Mouse (Mus musculus): Measurements from ENCODE around the gene Zfp385b.

DNA sequence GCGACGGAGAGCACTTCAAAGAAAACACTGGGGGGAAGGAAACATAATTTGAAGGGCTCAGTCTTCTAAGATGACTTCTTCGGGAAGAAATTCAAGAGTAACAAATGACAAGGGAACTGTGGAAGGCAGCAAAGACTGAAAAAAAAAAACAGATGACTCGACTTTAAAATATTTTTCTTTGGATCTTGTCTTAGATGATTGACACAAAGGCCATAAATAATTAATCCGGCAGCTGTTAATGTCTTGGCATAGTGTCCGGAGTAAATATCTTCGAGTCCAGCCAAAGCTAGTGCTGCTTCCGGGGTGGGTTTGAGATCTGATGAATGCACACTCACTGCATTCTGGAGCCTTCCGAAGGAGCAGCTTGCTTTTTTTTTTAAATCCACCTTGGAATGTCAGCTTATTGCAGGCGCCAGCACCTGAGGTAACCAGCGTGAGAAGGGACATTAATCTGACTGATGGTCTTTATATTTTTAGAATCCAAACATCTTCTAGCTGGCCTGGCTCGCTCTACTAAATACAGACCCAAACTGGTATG, 2.0 kb downstream of the Zfp385b start:
- TF ChIP-seq CTCF (IDR thresholded peaks at IDR 0.05; ENCODE audit: low read depth, low read length), result no peak
- TF ChIP-seq POLR2A (IDR thresholded peaks at IDR 0.05; ENCODE audit: extremely low read depth, insufficient read depth, low read length), result no peak
